9 mouse cellular contexts compared by ENCODE assay signal in the genomic region with DNA sequence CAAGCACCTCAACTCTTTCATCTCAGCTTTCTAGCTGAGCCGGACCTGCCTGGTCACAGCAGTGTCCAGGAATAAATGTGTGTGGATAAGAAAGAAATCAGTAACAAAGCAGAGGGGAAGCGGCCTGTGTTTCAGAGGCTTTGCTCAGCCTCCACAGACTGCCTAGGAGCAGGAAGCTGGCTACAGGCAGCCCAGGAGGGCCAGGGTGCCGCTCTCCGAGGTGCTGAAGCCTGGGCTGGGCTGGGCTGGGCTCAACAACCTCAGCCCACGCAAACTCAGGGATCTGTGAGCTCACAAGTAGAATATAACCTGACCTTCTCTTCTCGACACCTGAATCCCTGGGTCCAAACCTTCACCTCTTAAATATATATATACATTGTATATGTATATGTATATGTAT. TPM values are rescaled to one million over a fixed set of nuclear protein-coding genes. Genes with fewer than 3 reads are reported as not detected.
DNase-seq lines count a peak whose midpoint lies in the region; ATAC-seq and TF ChIP-seq lines count a peak whose summit lies in the region.
"Had no signal": no experiment of that assay in that cellular context is flagged by ENCODE, and none has a peak within 500 bp of the region (broad histone marks: within the 10 kb centered on the region; RNA-seq: fewer than 3 reads in every experiment).

No protein-coding gene starts in this region.

- intact Hi-C loops in left cerebral cortex, postnatal 36 days (cut with DNase I), result no loop called here

- no peak; the same call in 1 of the 2 replicates for ATAC-seq in kidney, embryonic 15.5 days (replicated peaks; ENCODE audit: low FRiP score)
- peak; percentile 69; the same call in 1 of the 2 replicates for ATAC-seq in heart, postnatal 0 days (ENCODE audit: insufficient read depth, low read depth)
- no peak for ATAC-seq in liver, embryonic 11.5 days (replicated peaks; ENCODE audit: low FRiP score)
- no peak for ATAC-seq in frontal cortex, adult (ENCODE audit: low TSS enrichment)

- no peaks in the 10 kb centered on the region for H3K27me3 ChIP-seq in kidney, embryonic 15.5 days
- no peaks in the 10 kb centered on the region for H3K27me3 ChIP-seq in heart, postnatal 0 days (ENCODE audit: control insufficient read depth, insufficient read depth, low read length)
- no peaks in the 10 kb centered on the region for H3K27me3 ChIP-seq in liver, embryonic 11.5 days (replicated peaks; ENCODE audit: control insufficient read depth, insufficient read depth, low read length)

- H3K4me2 ChIP-seq in kidney, embryonic 15.5 days, result no peak overlapping the region
- H3K4me2 ChIP-seq in heart, postnatal 0 days (ENCODE audit: low read depth, low read length), result no peak overlapping the region
- H3K4me2 ChIP-seq in liver, embryonic 11.5 days, result no peak overlapping the region

- TF ChIP-seq EP300 in heart, postnatal 0 days (IDR thresholded peaks at IDR 0.05; ENCODE audit: low read depth), result no peak

- WGBS in kidney, embryonic 15.5 days, result 21% methylated on average over 6 of the region's 6 CpGs
- WGBS in heart, postnatal 0 days, result 18% methylated on average over 6 of the region's 6 CpGs
- 16% methylated on average over 6 of the region's 6 CpGs for WGBS in liver, embryonic 11.5 days

- H3K4me3 ChIP-seq in kidney, embryonic 15.5 days (replicated peaks), result no peak overlapping the region
- no peak overlapping the region for H3K4me3 ChIP-seq in heart, postnatal 0 days (ENCODE audit: low read depth, low read length)
- no peak overlapping the region for H3K4me3 ChIP-seq in liver, embryonic 11.5 days (ENCODE audit: low read depth, low read length)

- no peak overlapping the region for H3K9ac ChIP-seq in kidney, embryonic 15.5 days
- no peak overlapping the region for H3K9ac ChIP-seq in heart, postnatal 0 days (replicated peaks; ENCODE audit: low read depth, low read length)
- H3K9ac ChIP-seq in liver, embryonic 11.5 days (ENCODE audit: low read depth, low read length), result no peak overlapping the region

- no peaks in the 10 kb centered on the region for H3K36me3 ChIP-seq in kidney, embryonic 15.5 days
- no peaks in the 10 kb centered on the region for H3K36me3 ChIP-seq in heart, postnatal 0 days (replicated peaks; ENCODE audit: control insufficient read depth, insufficient read depth, low read length)
- no peaks in the 10 kb centered on the region for H3K36me3 ChIP-seq in liver, embryonic 11.5 days (ENCODE audit: control insufficient read depth, insufficient read depth, low read length)

- no peak for TF ChIP-seq CTCF in heart, postnatal 0 days (IDR thresholded peaks at IDR 0.05; ENCODE audit: low read depth)

- no peaks in the 10 kb centered on the region for H3K9me3 ChIP-seq in kidney, embryonic 15.5 days (replicated peaks)
- H3K9me3 ChIP-seq in heart, postnatal 0 days (replicated peaks; ENCODE audit: control insufficient read depth, low read length), result no peaks in the 10 kb centered on the region
- no peaks in the 10 kb centered on the region for H3K9me3 ChIP-seq in liver, embryonic 11.5 days (ENCODE audit: control insufficient read depth, low read length)

- H3K4me1 ChIP-seq in kidney, embryonic 15.5 days, result 0 out of 2 replicates have a peak, but pooled peaks cover 3% of the 10 kb centered on the region
- no peaks in the 10 kb centered on the region for H3K4me1 ChIP-seq in heart, postnatal 0 days (ENCODE audit: control insufficient read depth, insufficient read depth)
- H3K4me1 ChIP-seq in liver, embryonic 11.5 days (replicated peaks; ENCODE audit: control insufficient read depth, insufficient read depth, low read length), result no peaks in the 10 kb centered on the region

- DNase-seq in kidney, adult 18-20 months, result peak; percentile 41
- DNase-seq in ZHBTc4 (ENCODE audit: low read depth, low spot score), result peak; percentile 80
- DNase-seq in heart, postnatal 0 days (ENCODE audit: low spot score), result peak; percentile 53
- peak; percentile 63 for DNase-seq in liver, embryonic 11.5 days (ENCODE audit: low spot score)
- peak; percentile 73 for DNase-seq in ovary, postnatal 36 days (ENCODE audit: low spot score)
- DNase-seq in left cerebral cortex, postnatal 36 days (ENCODE audit: low spot score in 2 of 2), result no peak

- H3K27ac ChIP-seq in kidney, embryonic 15.5 days, result no peak overlapping the region
- no peak overlapping the region for H3K27ac ChIP-seq in heart, postnatal 0 days (ENCODE audit: low read depth)
- no peak overlapping the region for H3K27ac ChIP-seq in liver, embryonic 11.5 days (ENCODE audit: low read depth, low read length)
- H3K27ac ChIP-seq: macrophage had no signal

RNA-seq across cellular contexts. Expression of gene Grm4, which starts 54.6 kb away (rescaled TPM):
- 1.0 and 1.2 TPM in 2 replicates for polyA plus RNA-seq in kidney, embryonic 15.5 days (2015; fragmentation: Nextera tagmentation; extraction: Ambion mirVana)
- not detected in 2 replicates for total RNA-seq in heart, postnatal 0 days (2014; rRNA removed; ENCODE audit: low replicate concordance)
- polyA plus RNA-seq in heart, postnatal 0 days (2015; fragmentation: Nextera tagmentation; extraction: Ambion mirVana), result 0.03 TPM in 1 of 2 replicates, not detected in the other
- polyA plus RNA-seq in liver, embryonic 11.5 days (2014; fragmentation: Nextera tagmentation; extraction: Ambion mirVana), result 0.12 and 0.18 TPM in 2 replicates
- 10 to 100 TPM; 23.0 to 27.0 TPM for total RNA-seq in left cerebral cortex, postnatal 36 days (2021)
- polyA plus RNA-seq: macrophage had no signal

Comparison
In these comparisons a context has a peak if more than half of its experiments do, and no peak if none do; other contexts are left out.
1. DNase-seq: peak in kidney, adult 18-20 months (single experiment), ZHBTc4 (single experiment), heart, postnatal 0 days (single experiment), liver, embryonic 11.5 days (single experiment) and ovary, postnatal 36 days (single experiment); none in left cerebral cortex, postnatal 36 days (0 of 2).